Mouse (Mus musculus) left cerebral cortex, adult 11 months (tissue): ENCODE data around the gene Fastkd5.
A peak's percentile ranks its signal among the peaks of the same experiment; 100 is the strongest.
"Not testable (repeated sequence)": the region's sequence is repeated elsewhere in the genome, so short reads cannot be mapped to it uniquely, and the experiment has no call there.

Source experiments
- DNase-seq: peaks from one replicate; pipeline ENCODE4 v3.0.0; 2022; ENCODE audit warnings: low spot score

Gene Fastkd5

DNA sequence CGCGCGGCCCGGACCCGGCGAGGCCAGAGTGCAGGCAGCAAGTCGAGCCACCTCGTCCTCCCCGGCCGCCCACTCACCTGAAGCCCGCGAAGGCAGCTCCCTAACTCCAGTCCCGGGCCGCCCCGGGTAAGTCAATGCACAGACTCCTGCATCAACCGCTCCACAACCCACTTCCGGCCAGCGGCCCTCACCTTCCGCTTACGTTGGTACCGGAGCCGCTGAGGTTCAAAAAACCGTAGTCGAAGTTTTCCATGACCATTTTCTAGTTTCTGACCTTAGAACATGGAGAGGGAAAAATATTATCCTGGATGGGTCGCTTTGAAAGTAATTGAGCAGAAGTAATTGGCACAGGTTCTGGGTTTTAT, at the start of gene Fastkd5, which contains the start of gene Ubox5:
TSS of gene Fastkd5 (minus strand) at position 189 of the 365 bp plus-strand sequence.
TSS of gene Ubox5 (minus strand) at position 200 of the 365 bp plus-strand sequence.
- DNase-seq: peak; percentile 73

GRCm38 (mm10) chr2:130679154-130679553, 49.3 kb upstream of the Fastkd5 start:
- DNase-seq: no peak

DNA sequence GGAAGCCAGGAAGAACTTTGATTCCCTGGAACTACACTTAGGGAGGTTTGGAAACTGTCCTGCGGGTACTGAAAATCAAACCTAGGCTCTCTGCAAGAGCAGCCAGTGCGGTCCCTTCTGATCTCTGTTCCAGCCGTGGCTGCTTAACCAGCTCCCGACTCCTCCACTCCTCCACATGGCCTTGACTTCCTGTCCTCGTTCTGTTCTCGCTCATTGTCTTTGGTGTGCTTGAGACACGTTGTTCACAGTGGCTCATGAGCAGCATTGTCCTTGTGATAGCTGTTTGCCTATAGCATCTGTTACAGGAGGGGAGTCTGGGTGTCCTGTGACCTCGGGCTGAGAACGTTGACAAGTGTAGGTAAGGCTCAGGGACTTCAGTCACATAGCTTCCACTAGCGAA, 47.4 kb upstream of the Fastkd5 start:
- no peak for DNase-seq

DNA sequence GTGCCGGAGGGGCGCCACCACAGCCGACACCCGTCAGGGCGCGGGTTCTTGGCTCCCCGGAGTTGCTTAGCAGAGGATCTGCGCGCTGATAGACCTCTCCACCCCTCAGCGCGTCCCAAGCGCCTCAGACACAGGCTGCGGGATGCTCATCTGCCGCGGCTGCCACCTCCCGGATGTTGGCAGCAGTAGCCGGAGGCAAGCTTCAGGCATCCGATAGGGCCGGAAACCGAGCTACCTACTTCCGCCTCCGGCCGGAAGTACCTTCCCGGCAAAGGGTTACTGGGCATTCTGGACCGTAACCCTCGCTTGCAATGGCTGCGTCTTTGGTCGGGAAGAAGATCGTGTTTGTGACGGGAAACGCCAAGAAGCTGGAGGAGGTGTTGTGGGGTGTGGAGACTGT, 37.7 kb upstream of the Fastkd5 start, which contains the start of gene Itpa:
TSS of gene Itpa (plus strand) at position 52 of the 400 bp plus-strand sequence.
- DNase-seq: peak; percentile 79

DNA sequence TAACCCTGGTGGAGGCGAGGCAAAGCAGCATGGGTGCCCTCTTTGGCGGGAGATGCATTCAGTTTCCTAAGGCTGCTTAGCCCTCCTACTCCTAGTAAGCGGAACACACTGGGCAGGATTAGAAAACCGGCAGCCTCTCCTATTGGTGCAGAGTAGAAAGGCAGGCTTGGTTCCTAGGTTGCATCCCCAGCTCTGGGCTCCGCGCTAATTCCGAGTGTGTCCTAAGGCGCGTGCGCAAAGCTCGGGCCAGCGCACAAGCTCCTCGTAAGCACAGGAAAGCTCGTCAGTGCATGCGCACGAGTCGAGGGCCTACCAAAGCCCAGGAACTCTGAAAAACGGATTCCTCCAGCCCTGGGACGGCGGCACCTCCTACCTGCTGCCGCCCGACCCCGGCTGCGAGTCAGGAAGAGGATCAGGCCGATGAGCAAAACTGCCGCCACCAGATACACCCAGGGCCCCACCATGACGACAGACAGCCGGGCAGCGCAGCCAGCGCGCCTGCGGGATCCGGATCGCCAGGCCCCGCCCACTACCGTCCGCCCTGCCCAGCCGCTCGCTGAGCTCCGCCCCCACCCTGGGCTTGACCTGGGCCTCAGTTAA, 34.4 kb upstream of the Fastkd5 start, which contains the start of gene Ddrgk1:
TSS of gene Ddrgk1 (minus strand) at position 558 of the 600 bp plus-strand sequence.
- DNase-seq: peak; percentile 94

- DNase-seq: no peak
Measured at GRCm38 (mm10) chr2:130663342-130663741, 33.5 kb upstream of the Fastkd5 start.

DNA sequence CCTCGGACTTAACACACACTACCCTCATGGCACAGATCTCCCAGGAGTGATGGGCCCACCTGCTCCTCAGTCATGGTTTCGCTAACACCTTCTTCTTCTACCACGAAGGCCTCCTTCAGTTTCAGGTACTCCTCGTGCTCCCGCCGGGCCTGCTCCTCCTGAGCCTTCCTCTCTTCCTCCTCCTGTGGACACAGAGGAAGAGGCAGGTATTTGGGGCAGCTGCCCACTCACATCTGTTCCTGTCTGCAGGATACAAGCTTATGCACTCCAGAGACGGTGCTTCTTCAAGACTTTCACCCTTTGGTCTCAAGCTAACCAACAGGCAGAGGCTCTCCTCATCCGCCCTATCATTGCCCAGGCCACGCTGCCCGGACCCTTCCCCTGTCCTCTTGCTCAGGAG, 28.7 kb upstream of the Fastkd5 start:
- no peak for DNase-seq

DNA sequence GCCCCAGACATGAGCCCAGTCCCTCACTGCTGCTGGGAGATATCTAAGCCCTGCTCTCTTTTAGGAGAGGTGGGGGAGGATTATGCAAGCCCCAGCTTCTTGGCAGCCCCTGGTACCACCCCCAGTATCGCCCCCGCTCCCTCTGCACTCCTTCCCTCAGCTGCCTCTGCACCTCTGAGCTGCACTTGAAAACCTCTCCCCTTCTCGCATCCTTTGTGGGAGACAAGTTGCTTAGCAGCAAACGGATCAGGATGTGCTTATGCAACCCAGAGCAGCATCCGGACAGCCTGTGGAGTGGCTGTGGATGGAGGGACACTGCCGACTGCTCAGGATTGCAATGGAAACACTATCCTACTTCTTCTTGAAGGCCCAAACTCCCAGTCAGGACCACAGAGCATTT, 27.7 kb upstream of the Fastkd5 start:
- DNase-seq: peak; percentile 79

DNA sequence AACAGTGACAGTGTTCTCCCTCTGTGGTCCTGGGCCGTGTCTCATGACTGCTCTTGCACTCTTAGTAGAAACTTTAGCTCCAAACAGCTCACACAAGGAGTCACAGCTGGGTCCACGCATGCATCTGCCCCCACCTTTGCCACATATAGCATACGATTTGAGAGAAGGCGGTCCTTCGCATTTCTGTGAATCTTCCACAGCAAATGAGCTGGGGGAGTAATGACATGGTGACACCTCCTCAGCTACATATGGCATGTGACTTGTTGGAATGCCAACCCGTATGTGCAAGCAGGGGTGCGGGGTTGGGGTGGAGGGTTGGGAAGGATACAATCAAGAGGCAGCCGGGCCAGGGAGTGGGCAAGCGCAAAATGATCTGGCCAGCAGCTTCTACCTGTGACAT, 26.7 kb upstream of the Fastkd5 start:
- no peak for DNase-seq

DNA sequence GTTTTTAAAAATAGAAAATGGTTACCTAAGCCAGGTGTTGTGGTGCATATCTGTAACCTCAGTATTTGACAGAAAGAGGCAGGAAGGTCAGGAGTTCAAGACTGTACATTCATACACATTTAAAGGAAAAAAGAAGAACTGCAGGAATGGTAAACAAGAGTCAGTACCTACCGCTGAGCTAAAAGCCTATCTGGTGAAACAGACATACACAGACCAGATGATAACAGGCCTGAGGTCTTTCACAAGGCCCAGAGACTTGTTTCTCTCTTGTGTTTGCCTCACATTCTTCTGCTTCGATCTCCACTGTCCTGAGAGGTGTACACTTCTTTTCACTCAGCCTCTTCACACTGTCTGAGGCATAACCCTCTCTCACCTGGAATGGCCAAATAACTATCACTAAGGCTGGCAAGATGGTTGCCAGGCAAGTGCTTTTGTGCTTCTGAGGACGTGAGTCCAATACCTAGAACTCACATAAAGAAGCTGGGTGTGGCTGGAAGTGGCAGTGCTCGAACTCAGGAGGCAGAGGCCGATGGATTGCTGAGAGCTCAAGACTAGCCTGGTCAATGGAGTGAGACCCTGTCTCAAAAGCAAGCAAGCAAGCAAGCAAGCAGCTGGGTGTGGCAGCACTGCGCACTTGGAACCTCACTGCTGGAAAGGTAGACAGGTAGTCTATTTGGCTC, 26.0 kb upstream of the Fastkd5 start:
- DNase-seq: no peak

GRCm38 (mm10) chr2:130653760-130654159, 23.9 kb upstream of the Fastkd5 start:
- no peak for DNase-seq

GRCm38 (mm10) chr2:130653303-130653702, 23.5 kb upstream of the Fastkd5 start:
- no peak for DNase-seq

- DNase-seq: not testable (repeated sequence)
Measured at GRCm38 (mm10) chr2:130649028-130649427, 19.2 kb upstream of the Fastkd5 start.

DNA sequence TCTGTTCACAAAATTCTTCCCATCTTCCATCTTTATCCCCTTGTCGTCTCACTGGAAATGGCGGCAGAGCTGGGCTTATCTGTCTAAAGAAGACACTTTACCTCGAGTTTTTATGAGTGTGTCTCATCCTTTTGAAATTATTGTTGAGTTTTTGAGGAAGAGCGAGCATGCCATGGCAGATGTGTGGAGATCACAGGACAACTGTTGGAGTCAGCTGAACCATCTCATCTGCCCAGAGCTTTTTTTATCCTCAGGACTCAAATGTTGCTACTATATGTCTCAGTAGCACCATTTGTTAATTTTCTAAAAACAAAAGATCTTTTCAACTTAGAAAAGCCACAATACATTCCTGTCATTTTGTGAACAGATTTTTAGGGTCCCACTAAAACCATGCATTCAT, 15.4 kb upstream of the Fastkd5 start:
- no peak for DNase-seq

- peak; percentile 86 for DNase-seq
Measured at GRCm38 (mm10) chr2:130642684-130643369, 13.0 kb upstream of the Fastkd5 start, which contains the start of gene Lzts3. Gene Lzts3 (minus strand): TSS chr2:130642803.

GRCm38 (mm10) chr2:130642197-130642660, 12.4 kb upstream of the Fastkd5 start:
- no peak for DNase-seq

GRCm38 (mm10) chr2:130641351-130642025, 11.7 kb upstream of the Fastkd5 start:
- no peak for DNase-seq

DNA sequence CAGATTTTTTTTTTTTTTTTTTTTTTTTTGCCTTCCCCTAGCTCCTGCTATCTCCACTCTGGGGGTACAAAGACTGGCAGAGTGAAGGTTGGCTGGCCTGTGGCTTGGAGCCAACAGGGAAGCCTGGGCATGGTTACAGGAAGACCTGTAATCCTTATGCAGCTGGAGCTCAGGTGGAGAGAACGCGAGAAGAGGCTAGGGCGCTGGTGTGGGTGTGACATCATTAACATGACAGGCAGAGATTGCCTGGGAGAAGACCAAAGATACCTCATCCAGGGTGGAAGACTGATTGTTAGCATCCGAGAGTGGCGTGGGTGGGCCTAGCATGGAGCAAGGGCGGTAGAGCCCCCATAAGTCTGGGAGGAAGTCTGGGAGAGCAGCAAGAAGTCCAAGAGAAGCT, 9.4 kb upstream of the Fastkd5 start:
- DNase-seq: no peak

- DNase-seq: no peak
Measured at GRCm38 (mm10) chr2:130638101-130638611, 8.3 kb upstream of the Fastkd5 start.

DNA sequence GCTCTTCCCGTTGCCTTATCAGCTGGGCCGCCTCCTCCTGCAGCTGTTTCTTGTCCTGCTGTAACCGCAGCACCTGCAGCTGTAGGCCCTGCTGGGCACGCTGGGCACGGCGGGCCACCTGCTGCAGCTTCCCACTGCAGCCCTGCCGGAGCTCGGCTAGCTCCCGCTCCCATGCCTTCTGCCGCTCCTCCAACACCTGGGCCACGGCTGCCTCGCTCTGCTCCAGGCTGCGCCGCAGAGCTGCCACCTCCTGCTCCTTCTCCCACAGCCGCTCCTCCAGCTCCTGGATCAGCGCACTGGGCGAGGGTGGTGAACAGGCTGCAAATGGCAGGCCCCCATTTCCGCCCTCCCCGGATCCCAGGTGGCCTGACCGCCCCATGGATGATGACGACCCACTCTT, 6.0 kb upstream of the Fastkd5 start:
- DNase-seq: no peak

DNA sequence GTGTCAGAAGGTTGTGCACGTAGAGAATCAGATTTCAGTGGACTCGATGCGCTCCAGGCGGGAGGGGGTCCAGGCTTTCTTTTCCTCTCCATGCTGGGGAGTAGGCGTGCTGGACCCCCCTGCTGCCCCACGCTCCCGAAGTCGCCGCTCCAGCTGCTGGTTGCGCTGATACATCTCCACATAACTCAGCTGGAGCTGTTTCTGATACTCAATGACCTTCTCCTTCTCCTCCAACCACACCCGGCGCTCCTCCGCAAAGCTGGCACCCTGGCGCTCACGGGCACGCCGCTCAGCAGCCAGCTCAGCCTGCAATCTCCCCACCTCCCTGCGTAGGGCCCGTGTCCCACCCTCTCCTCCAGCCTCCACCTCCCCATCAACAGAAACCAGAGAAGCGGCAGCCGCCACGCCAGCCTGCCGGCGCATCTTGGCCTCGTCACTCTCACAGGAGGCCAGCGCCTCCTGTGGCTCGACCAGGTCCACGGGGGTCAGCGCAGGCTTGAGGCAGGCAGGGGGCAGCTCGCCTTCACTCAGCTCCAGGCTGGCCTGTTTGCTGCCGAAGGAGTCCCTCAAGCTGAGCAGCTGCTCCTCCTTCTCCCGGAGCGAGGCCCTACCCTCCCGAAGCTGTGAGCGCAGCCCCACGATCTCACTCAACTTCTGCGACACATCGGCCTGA, 5.0 kb upstream of the Fastkd5 start:
- DNase-seq: no peak
